Mouse (Mus musculus): ENCODE measurements around the gene Nup93. TPM values are rescaled to one million over a fixed set of nuclear protein-coding genes. Genes with fewer than 3 reads are reported as not detected.

Nup93 gene
- polyA plus RNA-seq, 1 experiment = 104 TPM

DNA sequence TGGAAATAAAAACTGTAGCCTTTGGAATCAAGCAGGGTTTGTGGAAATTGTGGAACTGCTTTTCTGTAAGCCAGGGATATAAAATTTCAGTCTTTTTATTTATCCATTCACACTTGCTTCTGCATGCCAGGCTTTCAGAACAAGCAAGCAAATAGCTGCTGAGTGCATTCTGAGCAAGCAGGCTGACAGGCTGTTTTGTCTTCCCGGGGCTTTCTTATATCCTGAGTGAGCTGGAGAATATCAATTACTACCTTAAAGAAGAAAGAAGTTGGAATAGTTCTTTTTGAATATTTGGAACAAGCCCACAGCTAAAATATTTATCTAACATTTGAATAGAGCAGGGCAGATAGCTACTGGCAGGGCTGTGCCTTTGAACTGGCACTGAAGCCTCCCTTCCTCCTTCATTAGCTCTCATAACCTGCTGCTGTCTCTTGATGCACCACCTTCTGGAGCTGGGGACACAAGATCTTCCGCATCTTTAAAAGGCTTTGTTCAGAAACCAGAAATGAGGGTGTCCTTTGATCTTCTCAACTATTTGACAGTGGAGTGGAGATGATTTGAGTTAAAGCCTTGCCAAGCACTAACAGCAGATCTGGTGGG lies 35.6 kb downstream of the Nup93 start:
- Histone ChIP-seq H3K4me1 (ENCODE audit: control insufficient read depth, insufficient read depth, low read length) (no peaks in the 10 kb centered on the region), H3K36me3 (ENCODE audit: control insufficient read depth, insufficient read depth, low read length, poor library complexity, severe bottlenecking) (peaks cover 17% of the 10 kb centered on the region), H3K9me3 (replicated peaks; ENCODE audit: control insufficient read depth, insufficient read depth, low read length, poor library complexity, severe bottlenecking) (no peaks in the 10 kb centered on the region), H3K4me3 (ENCODE audit: low read depth, low read length) (no peak overlapping the region), H3K27me3 (ENCODE audit: control insufficient read depth, insufficient read depth, low read length, poor library complexity, severe bottlenecking) (no peaks in the 10 kb centered on the region), H3K27ac (ENCODE audit: insufficient read depth, low read length) (no peak overlapping the region), H3K9ac (ENCODE audit: low read depth, poor library complexity, severe bottlenecking) (no peak overlapping the region)
- no peak for TF ChIP-seq CTCF (IDR thresholded peaks at IDR 0.05; ENCODE audit: low read depth, low read length)
- TF ChIP-seq POLR2A (IDR thresholded peaks at IDR 0.05; ENCODE audit: insufficient read depth, low read length) = no peak
- TF ChIP-seq EP300 (IDR thresholded peaks at IDR 0.05; ENCODE audit: insufficient read depth, low read depth, low read length) = no peak

DNA sequence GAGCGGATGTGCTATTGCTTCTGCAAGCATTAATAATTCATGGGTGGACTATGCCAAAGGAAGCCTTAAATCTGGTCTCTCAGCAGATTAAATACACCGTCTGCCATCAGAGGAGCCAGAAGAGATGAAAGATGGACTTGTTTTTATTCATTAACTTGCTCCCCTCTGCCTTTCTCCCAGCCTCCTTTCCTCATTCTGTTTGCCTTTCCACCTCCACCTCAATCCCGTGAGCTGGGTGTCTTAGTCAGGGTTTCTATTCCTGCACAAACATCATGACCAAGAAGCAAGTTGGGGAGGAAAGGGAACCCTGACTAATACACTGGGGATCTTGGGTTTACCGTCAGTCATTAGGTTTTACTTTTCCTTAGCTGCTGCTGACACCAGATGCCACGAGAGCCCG lies 44.5 kb downstream of the Nup93 start:
- Histone ChIP-seq H3K9me3 (replicated peaks; ENCODE audit: control insufficient read depth, insufficient read depth, low read length, poor library complexity, severe bottlenecking) (no peaks in the 10 kb centered on the region), H3K4me3 (ENCODE audit: low read depth, low read length) (no peak overlapping the region), H3K36me3 (ENCODE audit: control insufficient read depth, insufficient read depth, low read length, poor library complexity, severe bottlenecking) (no peaks in the 10 kb centered on the region), H3K9ac (ENCODE audit: low read depth, poor library complexity, severe bottlenecking) (no peak overlapping the region), H3K27me3 (ENCODE audit: control insufficient read depth, insufficient read depth, low read length, poor library complexity, severe bottlenecking) (no peaks in the 10 kb centered on the region), H3K4me1 (ENCODE audit: control insufficient read depth, insufficient read depth, low read length) (no peaks in the 10 kb centered on the region), H3K27ac (ENCODE audit: insufficient read depth, low read length) (no peak overlapping the region)
- no peak for TF ChIP-seq EP300 (IDR thresholded peaks at IDR 0.05; ENCODE audit: insufficient read depth, low read depth, low read length)
- TF ChIP-seq CTCF (IDR thresholded peaks at IDR 0.05; ENCODE audit: low read depth, low read length) = no peak
- TF ChIP-seq POLR2A (IDR thresholded peaks at IDR 0.05; ENCODE audit: insufficient read depth, low read length) = no peak

DNA sequence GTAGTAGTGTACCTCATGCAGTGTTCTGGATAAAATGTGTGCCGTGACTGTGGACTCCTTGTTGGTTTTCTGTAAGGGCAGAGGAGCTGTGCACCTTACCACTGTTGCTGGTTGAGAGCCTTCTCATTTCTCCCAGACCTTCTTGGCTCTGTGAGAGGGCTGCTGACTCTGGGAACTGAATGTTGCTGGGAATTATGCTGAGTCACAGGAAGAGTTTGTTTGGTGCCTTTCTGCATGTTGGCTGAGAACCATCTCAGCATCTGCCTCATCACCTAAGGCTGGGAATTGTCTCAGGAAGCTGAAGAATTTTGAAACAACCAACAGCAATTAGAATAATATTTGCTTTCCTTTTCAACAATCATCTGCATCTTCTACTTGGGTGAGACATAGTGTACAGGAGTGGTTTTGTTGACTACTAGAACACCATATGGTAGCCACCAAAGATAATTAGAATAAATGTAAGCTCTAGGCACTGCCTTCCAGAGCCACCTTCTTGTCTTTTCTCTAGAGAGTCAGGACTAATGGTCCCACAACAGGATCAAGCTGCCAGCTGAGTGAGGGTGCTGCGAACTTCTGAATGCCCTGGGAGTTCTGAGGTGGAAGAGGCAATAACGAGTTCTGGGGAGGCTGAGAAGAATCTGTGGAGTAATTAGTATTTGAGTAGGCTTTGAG lies 48.4 kb downstream of the Nup93 start:
- TF ChIP-seq POLR2A (IDR thresholded peaks at IDR 0.05; ENCODE audit: insufficient read depth, low read length) (no peak), CTCF (IDR thresholded peaks at IDR 0.05; ENCODE audit: low read depth, low read length) (no peak), EP300 (IDR thresholded peaks at IDR 0.05; ENCODE audit: insufficient read depth, low read depth, low read length) (no peak)
- no peaks in the 10 kb centered on the region for H3K27me3 ChIP-seq (ENCODE audit: control insufficient read depth, insufficient read depth, low read length, poor library complexity, severe bottlenecking)
- H3K4me3 ChIP-seq (ENCODE audit: low read depth, low read length) = no peak overlapping the region
- no peak overlapping the region for H3K27ac ChIP-seq (ENCODE audit: insufficient read depth, low read length)
- H3K9ac ChIP-seq (ENCODE audit: low read depth, poor library complexity, severe bottlenecking) = no peak overlapping the region
- H3K4me1 ChIP-seq (ENCODE audit: control insufficient read depth, insufficient read depth, low read length) = no peaks in the 10 kb centered on the region
- no peaks in the 10 kb centered on the region for H3K9me3 ChIP-seq (replicated peaks; ENCODE audit: control insufficient read depth, insufficient read depth, low read length, poor library complexity, severe bottlenecking)
- no peaks in the 10 kb centered on the region for H3K36me3 ChIP-seq (ENCODE audit: control insufficient read depth, insufficient read depth, low read length, poor library complexity, severe bottlenecking)

DNA sequence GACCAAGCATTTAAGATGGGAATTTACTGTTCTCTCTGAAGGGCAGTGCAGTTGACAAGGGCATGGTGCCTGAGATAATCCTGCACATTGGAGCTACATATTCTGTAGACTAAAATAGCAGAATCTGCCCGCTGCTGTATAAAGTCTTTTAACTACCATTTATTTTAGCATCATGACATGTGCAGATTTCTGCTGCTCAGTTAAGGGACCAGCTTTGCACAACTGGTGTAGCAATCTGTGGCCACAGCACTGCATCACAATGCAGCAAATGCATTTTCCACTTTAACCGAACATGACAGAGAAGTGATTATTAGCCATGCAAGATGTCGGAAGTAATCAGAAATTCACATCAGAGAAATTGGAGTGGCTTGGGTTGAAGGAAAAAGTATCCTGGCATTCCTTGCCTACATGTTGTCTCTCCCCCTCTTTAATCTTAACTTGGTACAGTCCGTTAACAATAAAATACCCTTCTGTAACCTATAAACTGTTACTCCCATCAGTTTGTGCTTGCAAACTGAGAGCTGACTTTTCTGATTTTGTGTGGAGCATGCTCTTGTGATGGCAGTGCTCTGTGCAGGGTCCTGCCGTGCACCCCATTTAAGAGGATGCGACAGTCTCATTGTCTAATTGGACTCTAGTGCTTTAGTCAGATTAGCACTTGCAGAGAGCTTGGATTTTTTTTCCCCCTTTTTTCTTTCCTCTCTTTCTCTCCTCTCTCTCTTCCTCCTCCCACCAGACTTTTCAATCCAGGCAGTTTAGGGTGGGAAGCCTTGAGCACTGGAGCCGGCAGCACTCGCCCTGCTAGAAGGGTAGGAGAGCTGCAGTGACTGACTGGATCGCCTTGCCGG lies 52.2 kb downstream of the Nup93 start:
- Histone ChIP-seq H3K9me3 (replicated peaks; ENCODE audit: control insufficient read depth, insufficient read depth, low read length, poor library complexity, severe bottlenecking) (no peaks in the 10 kb centered on the region), H3K4me3 (ENCODE audit: low read depth, low read length) (no peak overlapping the region), H3K27ac (ENCODE audit: insufficient read depth, low read length) (no peak overlapping the region), H3K4me1 (ENCODE audit: control insufficient read depth, insufficient read depth, low read length) (no peaks in the 10 kb centered on the region), H3K36me3 (ENCODE audit: control insufficient read depth, insufficient read depth, low read length, poor library complexity, severe bottlenecking) (no peaks in the 10 kb centered on the region), H3K9ac (ENCODE audit: low read depth, poor library complexity, severe bottlenecking) (no peak overlapping the region), H3K27me3 (ENCODE audit: control insufficient read depth, insufficient read depth, low read length, poor library complexity, severe bottlenecking) (no peaks in the 10 kb centered on the region)
- TF ChIP-seq EP300 (IDR thresholded peaks at IDR 0.05; ENCODE audit: insufficient read depth, low read depth, low read length) (no peak), CTCF (IDR thresholded peaks at IDR 0.05; ENCODE audit: low read depth, low read length) (no peak), POLR2A (IDR thresholded peaks at IDR 0.05; ENCODE audit: insufficient read depth, low read length) (no peak)

DNA sequence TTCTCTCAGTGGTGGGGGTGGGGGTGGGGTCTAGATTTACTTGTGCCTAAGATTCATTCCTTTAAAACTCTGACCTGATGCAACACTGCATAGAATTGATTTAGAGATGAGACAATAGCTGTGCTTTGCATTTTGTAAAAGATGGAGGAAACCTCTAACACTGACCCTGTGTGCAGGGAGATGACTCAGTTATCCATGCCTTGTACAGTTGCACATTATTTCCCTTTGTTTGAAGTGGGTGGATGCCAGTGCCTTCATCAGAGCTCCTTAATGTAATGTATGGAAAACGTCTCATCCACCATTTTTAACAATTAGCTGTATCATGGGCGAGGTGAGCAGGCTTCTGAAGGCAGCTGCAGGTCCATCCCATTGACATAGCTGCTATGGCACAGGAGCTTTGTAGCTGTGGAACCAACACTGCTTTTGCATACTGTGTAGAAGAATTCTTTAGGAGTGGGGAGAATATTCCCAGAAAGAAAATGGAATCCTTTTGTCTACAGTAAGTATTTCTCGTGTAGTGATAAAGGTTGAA lies 54.1 kb downstream of the Nup93 start:
- Histone ChIP-seq H3K4me3 (ENCODE audit: low read depth, low read length) (no peak overlapping the region), H3K36me3 (ENCODE audit: control insufficient read depth, insufficient read depth, low read length, poor library complexity, severe bottlenecking) (no peaks in the 10 kb centered on the region), H3K9ac (ENCODE audit: low read depth, poor library complexity, severe bottlenecking) (no peak overlapping the region), H3K4me1 (ENCODE audit: control insufficient read depth, insufficient read depth, low read length) (no peaks in the 10 kb centered on the region), H3K27me3 (ENCODE audit: control insufficient read depth, insufficient read depth, low read length, poor library complexity, severe bottlenecking) (no peaks in the 10 kb centered on the region), H3K9me3 (replicated peaks; ENCODE audit: control insufficient read depth, insufficient read depth, low read length, poor library complexity, severe bottlenecking) (no peaks in the 10 kb centered on the region), H3K27ac (ENCODE audit: insufficient read depth, low read length) (no peak overlapping the region)
- TF ChIP-seq EP300 (IDR thresholded peaks at IDR 0.05; ENCODE audit: insufficient read depth, low read depth, low read length) (no peak), CTCF (IDR thresholded peaks at IDR 0.05; ENCODE audit: low read depth, low read length) (no peak), POLR2A (IDR thresholded peaks at IDR 0.05; ENCODE audit: insufficient read depth, low read length) (no peak)

All from ES-Bruce4 (cell line).